In genomic region chr3:79867121-79867709, GRCm38 (mm10) we compare ENCODE assay signal across 12 mouse cellular contexts. TPM values are rescaled to one million over a fixed set of nuclear protein-coding genes. Genes with fewer than 3 reads are reported as not detected.
DNase-seq lines count a peak whose midpoint lies in the region; ATAC-seq lines count a peak whose summit lies in the region.
"Had no signal": no experiment of that assay in that cellular context is flagged by ENCODE, and none has a peak within 500 bp of the region (broad histone marks: within the 10 kb centered on the region; RNA-seq: fewer than 3 reads in every experiment).

No protein-coding gene starts in this region.

- H3K4me2 ChIP-seq in heart, embryonic 11.5 days, result no peak overlapping the region
- no peak overlapping the region for H3K4me2 ChIP-seq in midbrain, embryonic 12.5 days (replicated peaks)
- H3K4me2 ChIP-seq: kidney, embryonic 15.5 days had no signal

- ATAC-seq in heart, embryonic 11.5 days (replicated peaks; ENCODE audit: insufficient number of reproducible peaks, low FRiP score, low TSS enrichment), result no peak
- peak; percentile 66 for ATAC-seq in midbrain, embryonic 12.5 days (ENCODE audit: low FRiP score, low read depth)

- H3K27me3 ChIP-seq in heart, embryonic 11.5 days (ENCODE audit: control insufficient read depth, insufficient read depth, low read length), result no peaks in the 10 kb centered on the region
- no peaks in the 10 kb centered on the region for H3K27me3 ChIP-seq in midbrain, embryonic 12.5 days
- H3K27me3 ChIP-seq: kidney, embryonic 15.5 days had no signal

- no peaks in the 10 kb centered on the region for H3K9me3 ChIP-seq in heart, embryonic 11.5 days (replicated peaks; ENCODE audit: control insufficient read depth, low read length)
- H3K9me3 ChIP-seq in midbrain, embryonic 12.5 days, result no peaks in the 10 kb centered on the region
- H3K9me3 ChIP-seq: kidney, embryonic 15.5 days had no signal

- no peak overlapping the region for H3K27ac ChIP-seq in heart, embryonic 11.5 days (ENCODE audit: low read depth, low read length)
- peak overlapping the region; percentile 31 for H3K27ac ChIP-seq in midbrain, embryonic 12.5 days (replicated peaks)
- H3K27ac ChIP-seq: kidney, embryonic 15.5 days had no signal

- H3K4me1 ChIP-seq in heart, embryonic 11.5 days (ENCODE audit: control insufficient read depth, insufficient read depth, low read length), result 0 out of 2 replicates have a peak, but pooled peaks cover 3% of the 10 kb centered on the region
- no peaks in the 10 kb centered on the region for H3K4me1 ChIP-seq in midbrain, embryonic 12.5 days

- 64% methylated on average over 1 of the region's 1 CpGs for WGBS in heart, embryonic 11.5 days (ENCODE audit: insufficient replicate concordance)
- WGBS in midbrain, embryonic 12.5 days, result 51% methylated on average over 1 of the region's 1 CpGs

- DNase-seq in heart, adult 11 months, result peak; percentile 16
- peak; percentile 39 to 50 for DNase-seq in right cerebral cortex, adult 2 months (ENCODE audit: low spot score in 2 of 2)
- no peak for DNase-seq in right cerebral cortex, postnatal 25 days
- DNase-seq in liver, result no peak
- no peak for DNase-seq in spleen, adult 18-20 months
- DNase-seq in testis, postnatal 14 days (ENCODE audit: low spot score), result no peak
- DNase-seq: heart, adult 18-20 months; heart, postnatal 36 days; lung, adult 18-20 months had no signal

- no peak overlapping the region for H3K9ac ChIP-seq in heart, embryonic 11.5 days (ENCODE audit: low read depth, low read length)
- H3K9ac ChIP-seq in midbrain, embryonic 12.5 days (replicated peaks), result no peak overlapping the region
- H3K9ac ChIP-seq: kidney, embryonic 15.5 days had no signal

- H3K36me3 ChIP-seq in heart, embryonic 11.5 days (ENCODE audit: control insufficient read depth, insufficient read depth, low read length), result no peaks in the 10 kb centered on the region
- no peaks in the 10 kb centered on the region for H3K36me3 ChIP-seq in midbrain, embryonic 12.5 days
- H3K36me3 ChIP-seq: kidney, embryonic 15.5 days had no signal

- H3K4me3 ChIP-seq in heart, embryonic 11.5 days (ENCODE audit: low read depth, low read length), result no peak overlapping the region
- H3K4me3 ChIP-seq in midbrain, embryonic 12.5 days, result no peak overlapping the region
- H3K4me3 ChIP-seq: kidney, embryonic 15.5 days had no signal

RNA-seq across cellular contexts. Expression of gene Tmem144, which starts 14.6 kb away (rescaled TPM):
- 11.7 and 12.8 TPM in 2 replicates for polyA plus RNA-seq in heart, embryonic 11.5 days (2014; fragmentation: Nextera tagmentation; extraction: Ambion mirVana)
- polyA plus RNA-seq in midbrain, embryonic 12.5 days (2016; fragmentation: Nextera tagmentation; extraction: Ambion mirVana), result 1.9 and 2.7 TPM in 2 replicates

RNA-seq across cellular contexts. Expression of gene Fam198b, which starts 17.1 kb away (rescaled TPM):
- 44.4 and 51.4 TPM in 2 replicates for polyA plus RNA-seq in heart, embryonic 11.5 days (2014; fragmentation: Nextera tagmentation; extraction: Ambion mirVana)
- polyA plus RNA-seq in midbrain, embryonic 12.5 days (2016; fragmentation: Nextera tagmentation; extraction: Ambion mirVana), result 1.8 and 2.8 TPM in 2 replicates

Comparison
In these comparisons a context has a peak if more than half of its experiments do, and no peak if none do; other contexts are left out.
1. DNase-seq: peak in heart, adult 11 months (single experiment) and right cerebral cortex, adult 2 months (2 of 2); none in right cerebral cortex, postnatal 25 days (single experiment), liver (single experiment), spleen, adult 18-20 months (0 of 2) and testis, postnatal 14 days (single experiment).
2. RNA of gene Fam198b, which starts 17.1 kb away (polyA plus RNA-seq): 44.4 to 51.4 TPM in heart, embryonic 11.5 days; 1.8 to 2.8 TPM in midbrain, embryonic 12.5 days; every median in the first group is over 10 times any median in the second.